Mouse (Mus musculus) neural tube, postnatal 0 days (tissue): ENCODE data around the gene Wdr54. TPM values are rescaled to one million over a fixed set of nuclear protein-coding genes. Genes with fewer than 3 reads are reported as not detected.

ENCODE experiments used
- polyA plus RNA-seq: library from polyadenylated mRNA; unstranded; fragments of >200 nt; fragmentation: Nextera tagmentation; extraction: Ambion mirVana; gene quantifications from 2 replicates; pipeline ENCODE4 v1.2.1, GENCODE M21; 2015

Wdr54 gene
- polyA plus RNA-seq: 22.2 and 23.0 TPM in 2 replicates

DNA sequence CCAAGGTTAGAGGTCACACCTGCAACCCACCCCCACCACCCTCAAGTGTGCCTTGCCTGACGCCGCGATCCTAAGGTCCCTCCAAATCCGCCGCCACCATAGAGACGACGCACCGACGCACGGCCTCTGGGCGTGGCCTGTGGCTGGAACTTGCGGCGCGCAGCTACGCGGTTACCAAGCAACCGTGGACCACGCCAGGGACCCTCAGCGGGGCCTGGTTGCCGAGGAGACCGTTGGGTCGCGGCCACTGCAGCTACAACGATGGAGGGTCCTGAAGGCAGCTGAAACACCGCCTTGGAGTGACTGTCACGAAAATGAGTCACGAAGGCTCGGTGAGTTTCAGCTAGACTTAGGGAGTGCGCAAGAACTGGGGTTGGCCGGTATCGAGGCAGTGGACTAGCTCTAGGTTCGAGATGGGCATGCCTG is at the start of gene Wdr54, which contains the start of gene 1700003E16Rik:
TSS of gene Wdr54 (minus strand) at position 139 of the 426 bp plus-strand sequence.
TSS of gene 1700003E16Rik (plus strand) at position 146 of the 426 bp plus-strand sequence.

GRCm38 (mm10) chr6:83165607-83166242 is 9.5 kb upstream of the Wdr54 start, which contains the start of gene Dctn1:
Dctn1 (plus strand) TSS chr6:83165920.

DNA sequence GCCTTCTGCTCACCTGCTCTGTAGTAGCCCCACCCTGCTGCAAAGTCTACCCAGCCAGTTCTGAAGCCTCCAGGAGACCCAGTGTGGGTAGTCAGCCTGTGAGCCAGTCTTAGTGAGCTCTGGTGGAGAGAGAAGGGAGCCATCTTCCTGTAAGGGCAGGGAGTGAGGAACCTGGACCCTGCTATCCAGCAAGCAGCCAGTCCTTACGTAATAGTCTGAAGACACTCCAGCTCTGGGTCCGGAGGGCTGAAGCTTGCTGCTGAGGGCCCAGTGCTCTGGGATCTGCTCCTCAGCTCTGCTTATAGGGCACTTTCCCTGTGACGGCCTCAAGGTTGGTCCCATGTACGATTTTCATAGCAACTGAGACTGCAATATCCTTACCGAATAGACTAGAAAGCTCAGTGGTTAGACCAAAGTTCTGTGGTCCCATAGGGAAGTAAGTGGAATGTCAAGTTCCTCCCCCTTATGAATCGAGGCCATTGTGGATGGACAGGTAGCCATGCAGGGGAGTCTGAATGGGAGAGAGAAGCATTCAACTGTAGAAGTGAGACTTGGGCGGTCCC is 21.2 kb downstream of the Wdr54 start, which contains the start of gene Rtkn:
TSS of gene Rtkn (plus strand) at position 513 of the 563 bp plus-strand sequence.

DNA sequence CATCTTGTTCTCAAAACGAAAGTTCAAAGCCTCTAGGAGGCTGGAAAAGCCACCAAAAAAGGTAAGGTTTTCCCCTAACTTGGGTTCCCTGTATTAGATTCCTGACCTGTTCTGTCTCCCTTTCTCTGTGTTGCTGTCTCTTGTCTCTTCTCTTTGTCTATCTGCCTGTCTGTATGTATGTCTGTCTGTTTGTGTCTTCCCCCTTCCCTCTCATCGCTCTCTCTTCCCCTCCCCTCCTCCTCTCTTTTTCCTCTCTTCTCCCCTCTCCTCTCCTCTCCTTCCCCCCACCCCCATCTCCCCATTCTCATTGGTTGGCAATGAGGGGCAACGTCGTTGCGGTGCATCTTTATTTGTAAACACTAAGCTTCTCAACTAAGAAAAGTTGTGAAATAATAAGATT is 30.9 kb downstream of the Wdr54 start, which contains the start of gene Ino80b:
TSS of gene Ino80b (minus strand) at position 101 of the 400 bp plus-strand sequence.

GRCm38 (mm10) chr6:83120930-83121862 is 35.0 kb downstream of the Wdr54 start, which contains the start of gene Wbp1:
Wbp1 (minus strand) TSS chr6:83121559.

DNA sequence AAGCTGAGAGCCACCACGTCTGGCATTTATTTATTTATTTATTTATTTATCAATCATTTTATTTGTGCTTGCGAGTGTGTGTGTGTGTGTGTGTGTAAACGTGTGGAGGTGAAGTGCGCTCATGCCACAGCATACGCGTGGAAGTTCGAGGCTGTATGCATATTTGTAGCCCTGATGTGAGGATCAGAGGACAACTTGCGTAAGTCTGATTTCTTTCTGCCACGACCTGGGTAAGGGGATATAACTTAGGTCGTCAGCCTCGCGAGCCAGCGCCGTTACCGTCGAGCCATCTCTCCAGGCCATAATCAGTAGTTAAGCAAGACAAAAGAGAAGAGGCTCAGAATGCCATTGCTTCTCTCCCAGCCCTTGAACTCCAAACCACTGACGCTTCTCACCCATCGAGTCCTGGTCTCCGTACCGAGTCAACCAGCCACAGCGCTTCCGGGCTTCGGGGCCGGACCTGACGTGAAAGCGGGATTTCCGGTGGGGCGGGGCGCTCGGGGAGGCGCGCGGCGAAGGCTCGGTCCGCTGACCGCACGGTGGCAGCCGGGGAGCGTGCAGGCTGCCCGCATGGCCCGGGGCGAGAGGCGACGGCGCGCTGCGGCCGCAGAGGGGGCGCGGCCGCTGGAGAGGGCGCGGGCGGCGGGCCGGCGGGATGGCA is 41.1 kb downstream of the Wdr54 start, which contains the start of gene Mogs:
TSS of gene Mogs (plus strand) at position 486 of the 661 bp plus-strand sequence.

DNA sequence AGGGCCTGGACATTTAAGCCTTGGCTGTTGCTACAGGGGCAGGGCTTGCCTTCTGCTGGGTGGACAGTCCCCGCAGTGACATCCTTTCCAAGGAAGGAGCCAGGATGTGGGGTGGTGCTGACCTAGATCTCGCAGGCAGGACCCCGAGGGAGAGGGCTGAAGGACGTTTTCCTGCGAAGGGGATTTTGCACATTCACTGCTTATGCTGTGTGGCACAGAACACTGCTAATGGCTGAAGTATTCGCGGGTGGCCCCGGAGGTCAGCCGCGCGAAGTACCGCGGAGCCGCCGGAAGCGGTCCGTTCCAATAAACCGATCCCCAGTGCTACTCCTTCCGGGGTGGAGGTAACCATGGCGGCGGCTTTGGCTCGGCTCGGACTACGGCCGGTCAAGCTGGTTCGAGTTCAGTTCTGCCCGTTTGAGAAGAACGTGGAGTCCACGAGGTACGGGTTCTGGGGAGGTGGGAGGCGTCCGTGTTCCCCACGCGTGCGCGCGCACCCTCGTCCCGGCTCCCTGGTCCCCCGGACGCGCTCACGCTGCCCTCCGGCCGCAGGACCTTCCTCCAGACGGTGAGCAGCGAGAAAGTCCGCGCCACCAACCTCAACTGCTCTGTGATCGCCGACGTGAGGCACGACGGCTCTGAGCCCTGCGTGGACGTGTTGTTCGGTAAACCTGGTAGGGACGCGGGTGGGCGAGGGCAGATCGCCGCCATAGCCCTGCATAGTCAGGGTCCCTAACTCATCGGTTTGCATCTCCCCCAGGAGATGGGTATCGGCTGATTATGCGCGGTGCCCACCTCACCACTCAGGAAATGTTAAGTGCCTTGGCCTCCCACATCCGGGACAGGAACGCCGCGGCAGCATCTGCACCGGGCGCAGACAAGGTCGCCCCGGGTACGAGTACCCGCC is 47.2 kb downstream of the Wdr54 start, which contains the start of gene Mrpl53:
TSS of gene Mrpl53 (plus strand) at position 279 of the 907 bp plus-strand sequence.

DNA sequence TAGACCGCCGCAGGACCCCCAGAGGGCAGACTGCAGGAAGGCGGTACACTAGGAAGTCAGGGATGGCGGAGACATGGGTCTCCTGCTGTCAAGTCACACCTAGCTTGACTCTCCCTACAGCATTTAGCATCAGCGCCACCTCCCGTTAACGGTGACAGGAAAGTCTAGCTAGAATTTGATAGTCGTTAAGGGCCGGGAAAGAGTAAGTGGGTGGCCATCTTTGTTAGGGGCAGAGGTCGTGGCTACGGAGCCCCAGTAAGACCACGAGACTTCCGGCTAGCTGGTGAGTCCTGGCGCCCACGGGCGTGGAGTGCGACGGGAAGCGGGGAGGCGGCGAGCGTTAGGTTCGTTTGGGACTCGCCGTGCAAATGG is 54.9 kb downstream of the Wdr54 start, which contains the start of the genes Ccdc142 and Gm42688:
TSS of gene Ccdc142 (plus strand) at position 286 of the 372 bp plus-strand sequence.
TSS of gene Gm42688 (plus strand) at position 302 of the 372 bp plus-strand sequence.

Other genes with a start within 250 kb of the Wdr54 start
- gene Sema4f, start 216.6 kb downstream of the Wdr54 start, polyA plus RNA-seq: 21.0 and 21.4 TPM in 2 replicates
- gene M1ap, start 209.5 kb downstream of the Wdr54 start, polyA plus RNA-seq: 0.10 TPM in 1 of 2 replicates, not detected in the other
- gene Dok1, start 122.9 kb downstream of the Wdr54 start, polyA plus RNA-seq: 3.8 and 4.3 TPM in 2 replicates
- 4.6 and 7.2 TPM in 2 replicates for gene Loxl3, start 122.2 kb downstream of the Wdr54 start, polyA plus RNA-seq
- gene Aup1, start 101.9 kb downstream of the Wdr54 start, polyA plus RNA-seq: 144 and 154 TPM in 2 replicates
- gene Htra2, start 101.1 kb downstream of the Wdr54 start, polyA plus RNA-seq: 89.7 and 95.1 TPM in 2 replicates
- gene Dqx1, start 98.6 kb downstream of the Wdr54 start, polyA plus RNA-seq: 0.19 and 0.33 TPM in 2 replicates
- 1.5 TPM in 1 of 2 replicates, not detected in the other for gene Tlx2, start 86.1 kb downstream of the Wdr54 start, polyA plus RNA-seq
- 34.3 and 37.8 TPM in 2 replicates for gene Pcgf1, start 78.5 kb downstream of the Wdr54 start, polyA plus RNA-seq
- not detected in 2 replicates for gene Lbx2, start 70.0 kb downstream of the Wdr54 start, polyA plus RNA-seq
- 4.3 and 7.1 TPM in 2 replicates for gene Ccdc142, start 54.8 kb downstream of the Wdr54 start, polyA plus RNA-seq
- gene Gm42688, start 54.8 kb downstream of the Wdr54 start, polyA plus RNA-seq: 4.7 and 5.3 TPM in 2 replicates
- gene Mrpl53, start 47.4 kb downstream of the Wdr54 start, polyA plus RNA-seq: 129 and 139 TPM in 2 replicates
- gene Mogs, start 40.9 kb downstream of the Wdr54 start, polyA plus RNA-seq: 23.1 and 24.7 TPM in 2 replicates
- gene Wbp1, start 34.8 kb downstream of the Wdr54 start, polyA plus RNA-seq: 82.3 and 104 TPM in 2 replicates
- gene Ino80b, start 31.0 kb downstream of the Wdr54 start, polyA plus RNA-seq: 13.1 and 14.2 TPM in 2 replicates
- 21.9 and 25.3 TPM in 2 replicates for gene Rtkn, start 20.9 kb downstream of the Wdr54 start, polyA plus RNA-seq
- 13.4 and 14.9 TPM in 2 replicates for gene 1700003E16Rik, start within 50 bp of the Wdr54 start, polyA plus RNA-seq
- 129 and 141 TPM in 2 replicates for gene Dctn1, start 9.5 kb upstream of the Wdr54 start, polyA plus RNA-seq
- 0.19 and 0.31 TPM in 2 replicates for gene Slc4a5, start 63.4 kb upstream of the Wdr54 start, polyA plus RNA-seq
- gene Mthfd2, start 169.5 kb upstream of the Wdr54 start, polyA plus RNA-seq: 29.1 and 30.6 TPM in 2 replicates
- 16.4 and 16.8 TPM in 2 replicates for gene Mob1a, start 169.6 kb upstream of the Wdr54 start, polyA plus RNA-seq
- 84.4 and 102 TPM in 2 replicates for gene Bola3, start 192.8 kb upstream of the Wdr54 start, polyA plus RNA-seq